Mouse (Mus musculus) ES-Bruce4 (cell line): ENCODE measurements around the gene Traf3ip1. TPM values are rescaled to one million over a fixed set of nuclear protein-coding genes. Genes with fewer than 3 reads are reported as not detected.
"Not testable (repeated sequence)": the region's sequence is repeated elsewhere in the genome, so short reads cannot be mapped to it uniquely, and the experiment has no call there.

Experiments
- H3K27ac ChIP-seq: 2 replicates; pipeline ENCODE4 v1.5.1; 2012; ENCODE audit warnings: low read length, inconsistent platforms; ENCODE audit not compliant: insufficient read depth
- H3K27me3 ChIP-seq: 2 replicates; pipeline ENCODE4 v1.6.1; 2012; ENCODE audit warnings: mild to moderate bottlenecking, low read length, inconsistent platforms; ENCODE audit not compliant: control insufficient read depth, poor library complexity, insufficient read depth, severe bottlenecking
- H3K36me3 ChIP-seq: 2 replicates; pipeline ENCODE4 v1.6.1; 2012; ENCODE audit warnings: inconsistent platforms, mild to moderate bottlenecking, low read length, moderate library complexity; ENCODE audit not compliant: control insufficient read depth, poor library complexity, insufficient read depth, severe bottlenecking
- H3K4me1 ChIP-seq: one replicate; pipeline ENCODE4 v1.8.1; 2011; ENCODE audit warnings: low read length; ENCODE audit not compliant: control insufficient read depth, insufficient read depth
- H3K4me3 ChIP-seq: 2 replicates; pipeline ENCODE4 v1.5.1; 2011; ENCODE audit warnings: low read depth, mild to moderate bottlenecking, low read length
- H3K9ac ChIP-seq: 2 replicates; pipeline ENCODE4 v1.6.1; 2012; ENCODE audit warnings: low read depth, mild to moderate bottlenecking, inconsistent platforms; ENCODE audit not compliant: poor library complexity, severe bottlenecking
- H3K9me3 ChIP-seq: replicated peaks from 2 replicates; pipeline ENCODE4 v1.6.1; 2012; ENCODE audit warnings: mild to moderate bottlenecking, low read length, inconsistent platforms; ENCODE audit not compliant: control insufficient read depth, poor library complexity, insufficient read depth, severe bottlenecking
- CTCF ChIP-seq: IDR thresholded peaks from one replicate; pipeline ENCODE4 v1.8.1; 2011; ENCODE audit warnings: low read depth, low read length
- EP300 ChIP-seq: IDR thresholded peaks from 2 replicates; pipeline ENCODE4 v1.6.1; 2011; ENCODE audit warnings: low read depth, low read length; ENCODE audit not compliant: insufficient read depth
- POLR2A ChIP-seq: IDR thresholded peaks from one replicate; pipeline ENCODE4 v1.8.1; 2011; ENCODE audit warnings: low read length; ENCODE audit not compliant: insufficient read depth
- polyA plus RNA-seq: library from polyadenylated mRNA; stranded (reverse); fragments of >200 nt; gene quantifications from 2 replicates; pipeline ENCODE4 v1.2.4, GENCODE M21; 2011; ENCODE audit warnings: low read depth; ENCODE audit not compliant: missing spikeins, insufficient read depth, insufficient read length

Traf3ip1 gene
- polyA plus RNA-seq, 1 experiment: 12.1 TPM

DNA sequence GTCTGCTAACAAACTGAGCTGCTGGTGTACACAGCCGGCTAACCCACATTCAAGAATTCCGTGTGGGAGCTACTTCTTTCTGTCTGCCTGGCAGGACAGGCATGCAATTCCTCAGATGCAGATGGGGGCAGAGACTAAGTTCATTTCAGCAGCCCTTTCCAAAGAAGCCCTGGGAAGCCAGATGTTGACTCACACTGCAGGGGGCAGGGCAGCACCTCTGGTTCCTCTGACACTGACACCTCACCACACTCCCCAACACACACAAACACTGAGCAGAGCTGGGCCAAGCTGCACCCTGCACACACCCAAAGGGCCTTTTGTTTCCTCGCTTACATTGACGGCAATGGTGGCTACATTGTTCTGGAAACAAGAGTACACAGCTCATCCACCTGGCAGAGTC lies 33.9 kb upstream of the Traf3ip1 start:
- no peaks in the 10 kb centered on the region for H3K4me1 ChIP-seq
- H3K9me3 ChIP-seq: no peaks in the 10 kb centered on the region
- H3K9ac ChIP-seq: no peak overlapping the region
- no peaks in the 10 kb centered on the region for H3K36me3 ChIP-seq
- TF ChIP-seq CTCF (no peak), EP300 (no peak), POLR2A (no peak)
- H3K27me3 ChIP-seq: no peaks in the 10 kb centered on the region
- no peak overlapping the region for H3K27ac ChIP-seq
- H3K4me3 ChIP-seq: no peak overlapping the region

DNA sequence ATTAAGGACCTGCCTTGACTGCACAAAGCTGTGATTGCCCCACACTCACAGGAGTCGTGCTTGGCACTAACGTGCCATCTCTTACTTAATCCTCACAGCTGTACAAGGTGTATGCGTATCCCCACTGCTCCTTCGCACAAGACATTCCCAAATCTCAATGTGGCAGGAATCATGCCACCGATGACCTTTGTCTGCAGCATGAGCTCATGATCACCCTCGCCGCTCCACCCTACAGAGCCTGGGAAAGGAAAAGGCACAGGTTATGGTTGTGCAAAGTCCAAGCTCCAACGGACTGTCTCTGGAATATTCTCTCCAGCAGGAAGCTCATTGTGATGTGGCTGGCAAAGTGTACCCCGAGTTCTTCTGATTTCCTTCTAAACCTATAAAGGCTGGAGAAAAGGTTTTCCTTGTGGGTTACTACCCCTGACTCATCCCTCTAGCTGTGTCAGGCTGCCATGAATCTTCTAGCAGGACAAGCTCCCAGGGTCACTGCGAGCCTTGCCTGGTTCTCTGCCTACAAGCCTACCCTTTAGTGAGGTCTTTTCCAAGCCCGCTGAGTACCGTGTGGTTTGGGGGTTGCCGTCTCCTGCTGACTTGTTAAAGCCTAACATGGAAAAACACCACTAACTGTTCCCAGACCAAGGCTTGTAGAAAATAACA lies 31.0 kb upstream of the Traf3ip1 start:
- Histone ChIP-seq H3K27me3 (no peaks in the 10 kb centered on the region), H3K27ac (no peak overlapping the region), H3K9me3 (no peaks in the 10 kb centered on the region), H3K4me1 (no peaks in the 10 kb centered on the region), H3K4me3 (no peak overlapping the region), H3K36me3 (no peaks in the 10 kb centered on the region), H3K9ac (no peak overlapping the region)
- TF ChIP-seq CTCF: no peak
- TF ChIP-seq EP300: no peak
- TF ChIP-seq POLR2A: no peak

DNA sequence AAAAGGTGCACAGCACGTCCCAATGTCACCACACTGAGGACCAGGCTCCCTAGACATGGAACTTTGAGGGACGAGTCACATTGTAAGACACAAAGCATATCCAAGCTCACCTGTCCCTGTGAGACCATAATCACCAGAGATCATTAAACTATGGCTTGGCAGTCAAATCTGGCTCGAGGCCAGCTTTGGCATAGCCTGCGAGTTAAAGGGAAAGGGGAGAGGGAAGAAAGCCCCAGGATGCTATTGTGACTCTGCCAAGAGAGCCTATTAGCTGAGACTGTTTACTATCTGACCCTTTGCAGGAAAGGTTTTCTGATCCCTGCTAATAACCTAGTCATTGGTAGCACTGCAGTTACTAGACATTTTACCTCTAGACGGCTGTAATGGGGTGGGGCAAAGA lies 30.0 kb upstream of the Traf3ip1 start:
- Histone ChIP-seq H3K27me3 (no peaks in the 10 kb centered on the region), H3K9ac (no peak overlapping the region), H3K4me1 (no peaks in the 10 kb centered on the region), H3K27ac (no peak overlapping the region), H3K9me3 (no peaks in the 10 kb centered on the region), H3K4me3 (no peak overlapping the region), H3K36me3 (no peaks in the 10 kb centered on the region)
- TF ChIP-seq CTCF: no peak
- TF ChIP-seq EP300: no peak
- TF ChIP-seq POLR2A: no peak

DNA sequence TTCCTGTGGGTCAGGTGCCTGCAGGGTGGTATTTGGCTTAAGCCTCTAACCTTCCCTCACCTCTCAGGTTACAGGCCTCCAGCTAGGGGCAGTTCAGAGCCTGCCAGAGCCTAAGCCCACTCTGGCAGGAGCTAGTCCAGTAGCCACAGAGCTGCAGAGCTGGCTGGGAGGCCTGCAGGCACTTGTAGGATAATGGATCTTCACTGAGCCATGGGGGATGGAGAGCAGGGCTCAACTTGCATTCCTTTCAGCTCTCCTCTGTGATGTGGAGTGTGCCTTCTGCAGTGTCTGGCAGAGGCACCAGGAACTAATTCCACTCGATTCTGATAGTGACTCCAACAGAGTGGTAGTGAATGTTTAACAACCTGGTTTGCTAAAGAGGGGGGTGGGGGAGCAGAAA lies 29.2 kb upstream of the Traf3ip1 start:
- no peaks in the 10 kb centered on the region for H3K4me1 ChIP-seq
- no peak overlapping the region for H3K9ac ChIP-seq
- TF ChIP-seq CTCF (no peak), EP300 (no peak), POLR2A (no peak)
- H3K27me3 ChIP-seq: no peaks in the 10 kb centered on the region
- H3K36me3 ChIP-seq: no peaks in the 10 kb centered on the region
- no peak overlapping the region for H3K4me3 ChIP-seq
- no peak overlapping the region for H3K27ac ChIP-seq
- H3K9me3 ChIP-seq: no peaks in the 10 kb centered on the region

DNA sequence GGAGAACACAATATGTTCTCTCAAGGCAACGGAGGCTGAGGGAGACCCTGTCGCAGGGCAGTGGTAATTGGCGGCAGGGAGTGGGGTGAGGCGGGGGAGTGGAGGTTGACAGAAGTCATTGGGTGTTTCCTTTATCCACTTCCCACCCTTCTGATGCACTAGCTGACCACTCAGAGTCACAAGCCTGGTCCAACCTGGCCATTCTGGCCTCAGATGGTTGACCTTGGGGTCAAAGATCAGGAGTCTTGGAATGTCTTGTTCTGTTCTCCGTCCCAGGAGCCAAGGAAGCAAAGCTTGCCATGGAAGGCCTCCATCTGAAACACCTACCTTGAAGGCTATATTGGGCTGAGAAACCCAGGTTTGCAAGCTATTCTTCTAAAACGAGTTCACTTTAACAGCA lies 28.3 kb upstream of the Traf3ip1 start:
- peaks cover 7% of the 10 kb centered on the region for H3K9me3 ChIP-seq
- no peak overlapping the region for H3K9ac ChIP-seq
- H3K27ac ChIP-seq: no peak overlapping the region
- no peak overlapping the region for H3K4me3 ChIP-seq
- H3K36me3 ChIP-seq: no peaks in the 10 kb centered on the region
- no peak for TF ChIP-seq EP300
- TF ChIP-seq POLR2A: no peak
- TF ChIP-seq CTCF: no peak
- no peaks in the 10 kb centered on the region for H3K27me3 ChIP-seq
- no peaks in the 10 kb centered on the region for H3K4me1 ChIP-seq

DNA sequence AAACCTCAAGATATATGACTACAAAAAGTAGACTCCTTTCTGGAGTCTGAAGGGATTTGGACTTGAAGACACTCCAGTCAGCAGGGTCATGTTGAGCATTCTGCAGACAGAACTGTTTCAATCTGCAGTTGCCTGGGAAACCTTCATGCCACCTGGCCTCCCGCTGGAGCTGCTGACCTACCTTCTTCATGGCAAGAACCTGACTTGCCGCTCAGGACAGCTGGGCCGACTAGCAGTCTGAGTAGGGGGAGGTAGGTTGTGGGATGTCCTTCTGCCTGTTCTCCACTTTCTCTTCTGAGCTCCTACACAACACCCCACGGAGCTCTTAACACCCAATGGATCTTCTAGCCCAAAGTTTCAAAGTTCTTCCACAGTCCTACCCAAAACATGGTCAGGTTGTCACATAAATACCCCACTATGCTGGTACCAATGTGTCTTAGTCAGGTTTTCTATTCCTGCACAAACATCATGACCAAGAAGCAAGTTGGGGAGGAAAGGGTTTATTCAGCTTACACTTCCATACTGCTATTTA lies 24.5 kb upstream of the Traf3ip1 start:
- H3K27ac ChIP-seq: no peak overlapping the region
- no peak overlapping the region for H3K4me3 ChIP-seq
- no peak overlapping the region for H3K9ac ChIP-seq
- no peak for TF ChIP-seq POLR2A
- H3K27me3 ChIP-seq: no peaks in the 10 kb centered on the region
- peaks cover 7% of the 10 kb centered on the region for H3K9me3 ChIP-seq
- H3K4me1 ChIP-seq: no peaks in the 10 kb centered on the region
- no peaks in the 10 kb centered on the region for H3K36me3 ChIP-seq

DNA sequence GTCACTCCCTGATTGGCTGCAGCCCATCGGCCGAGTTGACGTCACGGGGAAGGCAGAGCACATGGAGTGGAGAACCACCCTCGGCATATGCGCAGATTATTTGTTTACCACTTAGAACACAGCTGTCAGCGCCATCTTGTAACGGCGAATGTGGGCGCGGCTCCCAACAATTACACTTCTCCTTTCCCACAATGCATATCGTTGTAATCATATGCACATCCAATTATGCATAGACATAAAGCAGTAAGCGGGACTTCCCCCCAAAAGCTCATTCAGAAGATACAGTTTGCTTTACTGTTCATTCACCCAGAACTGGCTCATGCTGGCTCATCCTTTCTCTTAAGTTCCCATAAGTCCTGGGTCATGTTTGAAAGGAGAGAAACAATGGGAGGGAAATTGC lies 16.3 kb upstream of the Traf3ip1 start:
- not testable (repeated sequence) for H3K4me3 ChIP-seq, H3K27ac ChIP-seq, H3K27me3 ChIP-seq, H3K9ac ChIP-seq, H3K4me1 ChIP-seq, H3K36me3 ChIP-seq
- peaks cover 13% of the 10 kb centered on the region for H3K9me3 ChIP-seq
